Mouse (Mus musculus): ENCODE data around the gene Olfr412. TPM values are rescaled to one million over a fixed set of nuclear protein-coding genes. Genes with fewer than 3 reads are reported as not detected.
A peak's percentile ranks its signal among the peaks of the same experiment; 100 is the strongest.

Gene Olfr412
- polyA plus RNA-seq, 1 experiment from 2014 or later, result not detected

GRCm38 (mm10) chr11:74387203-74387602 lies 25.3 kb downstream of the Olfr412 start:
- Histone ChIP-seq H3K27ac (ENCODE audit: low read length) (no peak overlapping the region), H3K9me3 (ENCODE audit: control insufficient read depth, low read length) (no peaks in the 10 kb centered on the region), H3K9ac (replicated peaks; ENCODE audit: low read depth, low read length) (no peak overlapping the region), H3K4me3 (replicated peaks; ENCODE audit: low read length) (no peak overlapping the region), H3K27me3 (replicated peaks; ENCODE audit: control insufficient read depth, insufficient read depth, low read length) (no peaks in the 10 kb centered on the region), H3K36me3 (ENCODE audit: control insufficient read depth, insufficient read depth) (0 out of 2 replicates have a peak, but pooled peaks cover 2% of the 10 kb centered on the region), H3K4me1 (replicated peaks; ENCODE audit: control insufficient read depth, insufficient read depth, low read length) (no peaks in the 10 kb centered on the region), H3K4me2 (ENCODE audit: low read length) (no peak overlapping the region)
- WGBS, result 88% methylated on average over 5 of the region's 5 CpGs
- no peak for ATAC-seq

- H3K27me3 ChIP-seq (replicated peaks; ENCODE audit: control insufficient read depth, insufficient read depth, low read length), result no peaks in the 10 kb centered on the region
- no peaks in the 10 kb centered on the region for H3K9me3 ChIP-seq (ENCODE audit: control insufficient read depth, low read length)
- no peak overlapping the region for H3K4me2 ChIP-seq (ENCODE audit: low read length)
- whole genome bisulfite sequencing, result 94% methylated on average over 11 of the region's 11 CpGs
- no peak overlapping the region for H3K9ac ChIP-seq (replicated peaks; ENCODE audit: low read depth, low read length)
- H3K36me3 ChIP-seq (ENCODE audit: control insufficient read depth, insufficient read depth), result 0 out of 2 replicates have a peak, but pooled peaks cover 2% of the 10 kb centered on the region
- H3K27ac ChIP-seq (ENCODE audit: low read length), result no peak overlapping the region
- H3K4me1 ChIP-seq (replicated peaks; ENCODE audit: control insufficient read depth, insufficient read depth, low read length), result peaks cover 6% of the 10 kb centered on the region
- ATAC-seq, result no peak
- no peak overlapping the region for H3K4me3 ChIP-seq (replicated peaks; ENCODE audit: low read length)
Measured at GRCm38 (mm10) chr11:74391899-74392298, 30.0 kb downstream of the Olfr412 start.

GRCm38 (mm10) chr11:74392903-74393302 lies 31.0 kb downstream of the Olfr412 start:
- peaks cover 6% of the 10 kb centered on the region for H3K4me1 ChIP-seq (replicated peaks; ENCODE audit: control insufficient read depth, insufficient read depth, low read length)
- H3K4me3 ChIP-seq (replicated peaks; ENCODE audit: low read length), result no peak overlapping the region
- H3K4me2 ChIP-seq (ENCODE audit: low read length), result no peak overlapping the region
- no peak overlapping the region for H3K9ac ChIP-seq (replicated peaks; ENCODE audit: low read depth, low read length)
- no peaks in the 10 kb centered on the region for H3K9me3 ChIP-seq (ENCODE audit: control insufficient read depth, low read length)
- no peak for ATAC-seq
- WGBS, result 77% methylated on average over 6 of the region's 6 CpGs
- 0 out of 2 replicates have a peak, but pooled peaks cover 2% of the 10 kb centered on the region for H3K36me3 ChIP-seq (ENCODE audit: control insufficient read depth, insufficient read depth)
- no peak overlapping the region for H3K27ac ChIP-seq (ENCODE audit: low read length)
- no peaks in the 10 kb centered on the region for H3K27me3 ChIP-seq (replicated peaks; ENCODE audit: control insufficient read depth, insufficient read depth, low read length)

- H3K4me3 ChIP-seq (replicated peaks; ENCODE audit: low read length), result no peak overlapping the region
- peaks cover 6% of the 10 kb centered on the region for H3K4me1 ChIP-seq (replicated peaks; ENCODE audit: control insufficient read depth, insufficient read depth, low read length)
- peak; percentile 55; the same call in 1 of the 2 replicates for ATAC-seq
- no peak overlapping the region for H3K4me2 ChIP-seq (ENCODE audit: low read length)
- 37% methylated on average over 5 of the region's 5 CpGs for WGBS
- H3K9ac ChIP-seq (replicated peaks; ENCODE audit: low read depth, low read length), result no peak overlapping the region
- H3K36me3 ChIP-seq (ENCODE audit: control insufficient read depth, insufficient read depth), result no peaks in the 10 kb centered on the region
- H3K27ac ChIP-seq (ENCODE audit: low read length), result no peak overlapping the region
- H3K27me3 ChIP-seq (replicated peaks; ENCODE audit: control insufficient read depth, insufficient read depth, low read length), result no peaks in the 10 kb centered on the region
- no peaks in the 10 kb centered on the region for H3K9me3 ChIP-seq (ENCODE audit: control insufficient read depth, low read length)
Measured at GRCm38 (mm10) chr11:74393489-74393888, 31.6 kb downstream of the Olfr412 start.

- Histone ChIP-seq H3K36me3 (ENCODE audit: control insufficient read depth, insufficient read depth) (no peaks in the 10 kb centered on the region), H3K4me2 (ENCODE audit: low read length) (no peak overlapping the region), H3K27me3 (replicated peaks; ENCODE audit: control insufficient read depth, insufficient read depth, low read length) (no peaks in the 10 kb centered on the region), H3K9ac (replicated peaks; ENCODE audit: low read depth, low read length) (no peak overlapping the region), H3K4me1 (replicated peaks; ENCODE audit: control insufficient read depth, insufficient read depth, low read length) (peaks cover 6% of the 10 kb centered on the region), H3K27ac (ENCODE audit: low read length) (no peak overlapping the region), H3K4me3 (replicated peaks; ENCODE audit: low read length) (no peak overlapping the region), H3K9me3 (ENCODE audit: control insufficient read depth, low read length) (no peaks in the 10 kb centered on the region)
- 90% methylated on average over 18 of the region's 18 CpGs for WGBS
- ATAC-seq, result no peak
Measured at GRCm38 (mm10) chr11:74395583-74395982, 33.7 kb downstream of the Olfr412 start.

- WGBS, result 41% methylated on average over 2 of the region's 2 CpGs
- Histone ChIP-seq H3K4me2 (ENCODE audit: low read length) (no peak overlapping the region), H3K4me3 (replicated peaks; ENCODE audit: low read length) (no peak overlapping the region), H3K27me3 (replicated peaks; ENCODE audit: control insufficient read depth, insufficient read depth, low read length) (no peaks in the 10 kb centered on the region), H3K36me3 (ENCODE audit: control insufficient read depth, insufficient read depth) (no peaks in the 10 kb centered on the region), H3K27ac (ENCODE audit: low read length) (no peak overlapping the region), H3K9ac (replicated peaks; ENCODE audit: low read depth, low read length) (no peak overlapping the region), H3K4me1 (replicated peaks; ENCODE audit: control insufficient read depth, insufficient read depth, low read length) (no peaks in the 10 kb centered on the region), H3K9me3 (ENCODE audit: control insufficient read depth, low read length) (no peaks in the 10 kb centered on the region)
- ATAC-seq, result peak; percentile 47
Measured at GRCm38 (mm10) chr11:74402126-74402525, 40.3 kb downstream of the Olfr412 start.

- Histone ChIP-seq H3K4me1 (replicated peaks; ENCODE audit: control insufficient read depth, insufficient read depth, low read length) (peaks cover 10% of the 10 kb centered on the region), H3K4me3 (replicated peaks; ENCODE audit: low read length) (no peak overlapping the region), H3K9me3 (ENCODE audit: control insufficient read depth, low read length) (no peaks in the 10 kb centered on the region), H3K27ac (ENCODE audit: low read length) (no peak overlapping the region), H3K9ac (replicated peaks; ENCODE audit: low read depth, low read length) (no peak overlapping the region), H3K4me2 (ENCODE audit: low read length) (no peak overlapping the region), H3K36me3 (ENCODE audit: control insufficient read depth, insufficient read depth) (no peaks in the 10 kb centered on the region), H3K27me3 (replicated peaks; ENCODE audit: control insufficient read depth, insufficient read depth, low read length) (no peaks in the 10 kb centered on the region)
- ATAC-seq, result no peak
- 59% methylated on average over 2 of the region's 2 CpGs for WGBS
Measured at GRCm38 (mm10) chr11:74404216-74404615, 42.3 kb downstream of the Olfr412 start.

- 78% methylated on average over 7 of the region's 7 CpGs for WGBS
- no peaks in the 10 kb centered on the region for H3K36me3 ChIP-seq (ENCODE audit: control insufficient read depth, insufficient read depth)
- ATAC-seq, result no peak
Measured at GRCm38 (mm10) chr11:74405201-74405600, 43.3 kb downstream of the Olfr412 start.

GRCm38 (mm10) chr11:74408587-74409446 lies 46.9 kb downstream of the Olfr412 start:
- no peaks in the 10 kb centered on the region for H3K9me3 ChIP-seq (ENCODE audit: control insufficient read depth, low read length)
- no peaks in the 10 kb centered on the region for H3K27me3 ChIP-seq (replicated peaks; ENCODE audit: control insufficient read depth, insufficient read depth, low read length)
- peak overlapping the region; percentile 79 for H3K27ac ChIP-seq (ENCODE audit: low read length)
- no peaks in the 10 kb centered on the region for H3K36me3 ChIP-seq (ENCODE audit: control insufficient read depth, insufficient read depth)
- H3K4me2 ChIP-seq (ENCODE audit: low read length), result no peak overlapping the region
- 0 out of 2 replicates have a peak overlapping the region, but pooled peaks have one; percentile 4 for H3K9ac ChIP-seq (replicated peaks; ENCODE audit: low read depth, low read length)
- ATAC-seq, result peak; percentile 88
- 47% methylated on average over 4 of the region's 4 CpGs for WGBS
- no peak overlapping the region for H3K4me3 ChIP-seq (replicated peaks; ENCODE audit: low read length)
- peaks cover 18% of the 10 kb centered on the region for H3K4me1 ChIP-seq (replicated peaks; ENCODE audit: control insufficient read depth, insufficient read depth, low read length)

More at GRCm38 (mm10) chr11:74405201-74405600, 43.3 kb downstream of the Olfr412 start:
- Histone ChIP-seq H3K9ac (replicated peaks; ENCODE audit: low read depth, low read length) (no peak overlapping the region), H3K27ac (ENCODE audit: low read length) (no peak overlapping the region), H3K4me1 (replicated peaks; ENCODE audit: control insufficient read depth, insufficient read depth, low read length) (peaks cover 18% of the 10 kb centered on the region), H3K4me3 (replicated peaks; ENCODE audit: low read length) (no peak overlapping the region), H3K4me2 (ENCODE audit: low read length) (no peak overlapping the region), H3K9me3 (ENCODE audit: control insufficient read depth, low read length) (no peaks in the 10 kb centered on the region), H3K27me3 (replicated peaks; ENCODE audit: control insufficient read depth, insufficient read depth, low read length) (no peaks in the 10 kb centered on the region)
